Mouse (Mus musculus) gastrocnemius, postnatal 25 days (tissue): ENCODE measurements around the gene Atf6b. TPM values are rescaled to one million over a fixed set of nuclear protein-coding genes. Genes with fewer than 3 reads are reported as not detected.

Experiments
- DNase-seq: peaks from one replicate; pipeline ENCODE4 v3.0.0; 2022
- total RNA-seq, 2 experiments: library from RNA; stranded (reverse); gene quantifications; 1 replicate in 1 of 2; 2 replicates in 1 of 2; pipeline ENCODE4 v1.2.3; 2021

Atf6b gene
- total RNA-seq, 2 experiments from 2014 or later: 7.1 to 7.2 TPM

DNA sequence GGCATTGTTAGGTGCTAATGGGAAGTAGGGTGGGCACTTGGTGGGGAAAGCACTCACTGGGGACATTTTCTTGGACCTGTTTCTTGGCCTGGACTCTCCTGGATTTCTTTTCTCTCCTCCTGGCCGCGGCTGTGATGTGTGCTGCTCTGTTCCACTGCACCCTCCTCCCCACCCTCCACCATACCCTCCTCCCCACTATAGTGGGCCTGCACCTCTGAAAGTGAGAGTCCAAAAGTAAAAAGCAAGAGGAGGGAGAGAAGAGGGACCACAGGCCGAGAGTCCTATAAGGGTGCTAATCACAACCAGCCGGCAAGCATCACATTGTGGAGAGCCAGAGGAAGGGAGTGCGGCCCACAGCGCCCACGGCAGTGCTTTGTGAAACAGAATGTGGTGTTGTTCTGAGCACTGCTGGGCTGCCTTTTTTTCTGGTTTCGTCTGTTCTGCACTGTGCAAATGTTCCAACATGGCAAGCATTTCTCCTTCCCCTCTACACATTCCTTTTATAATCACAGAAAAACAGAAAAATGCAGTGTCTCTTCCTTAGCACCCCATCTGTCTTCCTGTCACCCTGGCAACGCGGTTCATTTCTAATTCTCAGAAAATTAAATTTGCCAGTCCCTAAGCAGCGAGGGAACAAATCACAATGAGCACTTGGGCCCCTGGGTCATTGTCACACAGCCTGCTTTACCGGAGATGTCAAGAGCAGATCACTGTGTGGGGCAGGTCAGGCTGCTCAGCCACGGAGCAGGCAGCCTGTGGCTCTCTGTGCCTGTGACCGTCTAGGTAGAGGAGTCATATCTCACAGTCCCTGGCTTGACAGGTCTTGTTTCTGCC, 52.8 kb downstream of the Atf6b start:
- no peak for DNase-seq

DNA sequence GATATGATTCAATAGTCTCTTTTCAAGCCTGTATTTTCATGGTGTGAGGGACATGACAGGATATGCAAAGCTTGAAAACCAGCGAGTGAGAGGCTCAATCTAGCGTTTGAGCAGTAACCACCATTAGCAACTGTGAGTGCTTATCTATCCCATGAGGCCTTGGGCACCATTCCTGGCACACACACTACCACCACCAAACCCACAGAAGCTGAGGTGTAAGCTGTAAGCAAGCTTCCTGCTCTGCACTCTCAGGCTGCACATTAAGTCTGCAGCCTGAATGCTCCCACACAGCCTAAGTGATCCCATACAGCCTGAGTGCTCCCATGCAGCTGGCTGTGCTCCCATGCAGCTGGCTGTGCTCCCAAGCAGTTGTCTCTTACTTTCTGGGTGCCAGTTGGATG, 53.7 kb downstream of the Atf6b start:
- no peak for DNase-seq

Other genes with a start within 250 kb of the Atf6b start
- gene BC051142, start 248.3 kb upstream of the Atf6b start, total RNA-seq: not detected
- gene Btnl4, start 169.8 kb upstream of the Atf6b start, total RNA-seq: not detected
- gene Btnl6, start 129.8 kb upstream of the Atf6b start, total RNA-seq: not detected
- gene Notch4, start 82.9 kb upstream of the Atf6b start, total RNA-seq: 10 to 100 TPM; 11.3 to 12.4 TPM
- gene Gpsm3, start 57.3 kb upstream of the Atf6b start, total RNA-seq: 1 to 10 TPM; 2.3 to 2.6 TPM
- 10 to 100 TPM; 12.1 to 13.6 TPM for gene Pbx2, start 55.9 kb upstream of the Atf6b start, total RNA-seq
- under 1 TPM in 1 of 2 experiments, not detected in 1; 0.24 TPM for gene Ager, start 49.3 kb upstream of the Atf6b start, total RNA-seq
- gene Rnf5, start 43.5 kb upstream of the Atf6b start, total RNA-seq: 10 to 100 TPM; 16.4 to 19.2 TPM
- 10 to 100 TPM; 53.6 to 56.9 TPM for gene Agpat1, start 42.9 kb upstream of the Atf6b start, total RNA-seq
- gene Egfl8, start 31.2 kb upstream of the Atf6b start, total RNA-seq: 1 to 10 TPM; 2.8 to 3.1 TPM
- gene Ppt2, start 18.6 kb upstream of the Atf6b start, total RNA-seq: 10 to 100 TPM; 37.2 to 43.0 TPM
- gene Prrt1, start 17.6 kb upstream of the Atf6b start, total RNA-seq: 1 to 10 TPM in 1 of 2 experiments, under 1 TPM in 1; 0.35 to 1.5 TPM
- 1 to 10 TPM; 5.9 to 7.0 TPM for gene Fkbpl, start 2.4 kb upstream of the Atf6b start, total RNA-seq
- 10 to 100 TPM; 38.3 to 50.5 TPM for gene Tnxb, start 23.4 kb downstream of the Atf6b start, total RNA-seq
- 10 to 100 TPM in 1 of 2 experiments, 1 to 10 TPM in 1; 1.1 to 22.1 TPM for gene C4b, start 96.7 kb downstream of the Atf6b start, total RNA-seq
- under 1 TPM in 1 of 2 experiments, not detected in 1; 0.16 TPM for gene Cyp21a1, start 157.4 kb downstream of the Atf6b start, total RNA-seq
- 1 to 10 TPM; 7.0 to 7.2 TPM for gene Stk19, start 189.8 kb downstream of the Atf6b start, total RNA-seq
- 10 to 100 TPM in 1 of 2 experiments, 1 to 10 TPM in 1; 7.6 to 10.5 TPM for gene Dxo, start 189.9 kb downstream of the Atf6b start, total RNA-seq
- 10 to 100 TPM; 18.0 to 18.9 TPM for gene Skiv2l, start 203.1 kb downstream of the Atf6b start, total RNA-seq
- 1 to 10 TPM; 7.7 to 8.9 TPM for gene Nelfe, start 203.2 kb downstream of the Atf6b start, total RNA-seq
- 1 to 10 TPM in 1 of 2 experiments, under 1 TPM in 1; 0.95 to 8.2 TPM for gene Cfb, start 215.4 kb downstream of the Atf6b start, total RNA-seq
- 1 to 10 TPM; 5.0 to 5.2 TPM for gene Zbtb12, start 232.3 kb downstream of the Atf6b start, total RNA-seq
- not detected for gene Gm20547, start 234.9 kb downstream of the Atf6b start, total RNA-seq